Mouse (Mus musculus) v-Abl transformed pro-B cells (cell line): ENCODE measurements around the gene Neb.

Source experiments
- in situ Hi-C, 2 experiments: fragments of 400-800 bp; cut with MboI; formaldehyde crosslinking; loops; one replicate each; pipeline ENCODE4 v1.15.1; 2025; ENCODE audit not compliant: unreplicated experiment in 2 of 2

The Neb gene

DNA sequence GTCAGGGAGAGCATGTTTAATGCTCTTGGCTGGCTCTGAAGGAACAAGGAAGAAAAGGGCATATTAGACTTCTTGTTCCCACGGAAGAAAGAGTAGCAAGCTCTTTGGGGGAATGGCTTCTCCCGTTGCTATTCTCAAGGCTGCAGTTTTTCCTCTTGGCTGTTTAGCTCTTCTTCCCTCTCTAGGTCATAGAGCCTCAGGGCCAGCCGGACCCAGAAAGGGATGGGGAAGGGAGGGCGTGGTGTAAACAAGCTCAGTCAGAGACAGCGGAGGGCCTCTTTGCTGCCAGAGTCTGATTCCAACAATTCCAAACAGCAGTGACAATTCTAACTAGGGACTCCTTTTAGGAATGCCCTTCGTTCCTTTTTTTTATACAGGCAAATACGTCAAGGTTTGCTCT is 7.8 kb upstream of the Neb start:
- in situ Hi-C loops, result no loop called here

DNA sequence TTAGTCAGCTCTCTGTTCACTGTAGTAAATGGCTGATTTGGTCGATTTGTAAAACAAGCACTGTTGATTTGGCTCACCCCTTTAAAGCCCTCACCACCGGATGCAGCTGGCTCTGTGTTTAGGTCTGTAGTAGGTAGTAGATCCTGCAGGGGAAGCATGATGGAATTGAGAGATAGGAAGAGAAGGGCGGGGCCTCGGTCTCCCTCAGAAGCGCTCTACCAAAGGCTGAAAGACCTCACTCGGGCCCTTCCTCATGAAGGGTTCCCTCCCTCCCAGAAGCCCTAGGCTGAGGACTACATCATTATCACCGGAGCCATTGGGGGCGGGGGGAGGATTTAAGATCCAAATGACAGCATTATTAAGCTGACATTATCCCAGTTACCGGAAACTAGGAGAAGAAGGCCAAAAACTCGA is 581 bp upstream of the Neb start:
- in situ Hi-C loops, result no loop called here

- in situ Hi-C loops, result no loop called here
Measured at GRCm38 (mm10) chr2:52377706-52378447, 397 bp downstream of the Neb start.

GRCm38 (mm10) chr2:52374706-52375105 is 3.6 kb downstream of the Neb start:
- in situ Hi-C loops, result no loop called here

DNA sequence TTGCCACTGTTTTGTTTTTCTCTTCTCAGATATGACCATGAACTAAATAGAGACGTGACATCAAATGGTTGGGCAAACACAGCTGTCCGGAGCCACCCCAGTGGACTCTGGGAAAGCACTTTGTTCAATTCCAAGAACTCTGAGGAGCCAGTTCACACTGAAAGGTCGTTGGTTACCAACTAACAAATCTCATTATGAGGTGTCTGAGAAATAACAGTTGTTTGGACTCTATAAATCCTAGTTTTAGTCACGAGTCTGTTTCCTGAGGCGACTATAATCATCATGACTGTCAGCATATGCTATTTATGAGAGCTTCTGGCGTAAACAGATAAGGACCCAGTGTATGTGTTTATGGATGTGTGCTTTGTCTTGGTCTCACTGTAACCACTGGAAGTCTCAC is 5.8 kb downstream of the Neb start:
- in situ Hi-C loops, result no loop called here

GRCm38 (mm10) chr2:52372080-52372479 is 6.2 kb downstream of the Neb start:
- in situ Hi-C loops, result no loop called here

DNA sequence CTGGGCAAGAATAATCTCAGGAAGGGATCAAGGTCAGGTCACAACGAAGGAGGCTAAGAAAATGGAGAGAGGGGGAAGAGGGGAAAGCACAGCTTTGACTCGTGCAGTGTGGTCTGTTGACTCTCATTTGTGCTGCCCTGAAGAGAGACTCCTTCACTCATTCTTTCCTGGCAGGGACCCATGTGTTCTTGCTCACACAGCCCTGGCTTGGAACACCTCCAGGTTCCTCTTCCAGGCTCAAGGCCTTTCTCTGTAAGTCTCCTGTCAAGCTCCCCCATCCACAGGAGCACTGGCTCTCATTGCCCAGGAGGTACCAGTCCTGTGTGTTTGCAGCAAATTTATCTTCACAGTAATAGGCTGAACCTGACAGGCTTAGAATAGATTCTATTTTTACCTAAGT is 7.2 kb downstream of the Neb start:
- in situ Hi-C loops, result no loop called here

DNA sequence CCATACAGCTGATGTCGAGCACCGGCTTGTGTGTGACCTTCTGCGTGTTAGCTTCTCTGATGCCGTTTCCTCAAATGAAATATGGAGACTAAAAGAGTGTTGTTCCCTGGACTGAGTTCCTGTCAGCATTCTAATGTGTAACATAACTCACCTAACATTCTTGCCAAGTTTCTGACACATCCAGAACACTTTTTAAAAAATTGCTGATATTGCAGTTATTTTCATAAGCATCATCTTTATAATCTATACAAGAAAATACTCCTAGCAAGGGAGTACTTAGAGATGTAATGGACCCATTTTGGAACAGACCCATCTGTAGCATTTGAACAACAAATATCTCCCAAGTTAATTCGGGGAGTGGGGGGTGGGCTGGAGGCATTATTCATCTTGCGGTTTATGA is 8.7 kb downstream of the Neb start:
- in situ Hi-C loops, result no loop called here

GRCm38 (mm10) chr2:52367665-52368064 is 10.6 kb downstream of the Neb start:
- in situ Hi-C loops, result no loop called here

- in situ Hi-C loops, result no loop called here
Measured at GRCm38 (mm10) chr2:52367248-52367647, 11.0 kb downstream of the Neb start.

DNA sequence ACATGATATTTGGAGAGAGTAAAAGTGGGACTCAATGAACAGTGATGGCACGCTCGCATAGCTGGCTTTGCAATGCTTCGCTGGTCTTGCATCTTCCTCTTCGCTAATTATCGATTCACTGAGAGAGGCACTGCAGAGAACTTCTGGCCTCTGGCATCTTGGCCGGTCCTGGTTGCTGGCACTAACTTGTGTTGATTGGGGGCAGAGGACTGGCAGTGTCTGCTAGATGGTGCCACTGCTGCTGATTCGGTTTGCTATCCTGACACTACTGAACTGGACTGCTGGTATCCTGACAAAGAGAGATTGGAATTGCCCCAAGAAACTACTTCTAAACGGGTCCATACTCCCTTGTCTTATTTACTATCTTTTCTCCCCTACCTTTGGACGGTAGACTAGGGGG is 17.2 kb downstream of the Neb start:
- in situ Hi-C loops, result no loop called here

DNA sequence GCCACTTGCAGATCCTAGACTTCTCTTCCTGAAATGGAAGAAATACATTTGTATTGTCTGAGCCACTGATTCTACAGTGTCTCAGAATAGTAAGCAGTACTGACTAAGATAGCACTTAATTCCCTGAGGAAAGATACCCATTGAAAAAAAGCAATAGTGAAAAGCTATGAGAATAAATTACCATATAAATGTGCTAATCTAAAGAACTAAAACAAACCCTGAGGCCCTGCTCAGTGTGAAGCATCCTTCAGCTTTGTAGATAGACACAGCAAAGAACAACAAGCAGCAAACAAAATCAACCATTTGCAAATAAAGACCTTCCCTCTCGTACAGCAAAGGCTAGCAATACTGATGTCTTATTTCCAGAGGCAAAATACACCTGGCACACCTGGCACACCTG is 18.6 kb downstream of the Neb start:
- in situ Hi-C loops, result no loop called here

GRCm38 (mm10) chr2:52358156-52358555 is 20.1 kb downstream of the Neb start:
- in situ Hi-C loops, result no loop called here

GRCm38 (mm10) chr2:52351029-52351428 is 27.2 kb downstream of the Neb start:
- in situ Hi-C loops, result no loop called here

- in situ Hi-C loops, result no loop called here
Measured at GRCm38 (mm10) chr2:52340990-52341389, 37.3 kb downstream of the Neb start.

- in situ Hi-C loops, result no loop called here
Measured at GRCm38 (mm10) chr2:52335556-52335955, 42.7 kb downstream of the Neb start.

GRCm38 (mm10) chr2:52335087-52335486 is 43.2 kb downstream of the Neb start:
- in situ Hi-C loops, result no loop called here

DNA sequence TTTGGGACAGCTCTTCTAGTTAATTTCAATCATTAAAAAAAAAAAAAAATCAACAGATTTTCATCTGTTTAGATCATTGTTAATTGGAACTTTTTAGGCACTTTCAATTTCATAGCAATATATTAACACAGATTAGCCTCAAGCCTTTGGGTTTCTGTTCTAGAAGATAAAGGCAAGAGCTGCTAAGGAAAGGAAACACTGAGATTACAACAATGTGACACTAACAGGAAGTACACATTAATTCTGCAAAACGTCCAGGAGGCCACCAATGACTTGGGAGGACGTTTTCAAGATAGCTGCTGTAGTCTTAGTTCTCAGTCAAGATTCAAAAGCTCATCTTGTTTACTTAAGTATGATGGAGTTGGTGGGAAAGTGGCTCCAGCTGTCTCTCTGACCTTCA is 44.7 kb downstream of the Neb start:
- in situ Hi-C loops, result no loop called here

DNA sequence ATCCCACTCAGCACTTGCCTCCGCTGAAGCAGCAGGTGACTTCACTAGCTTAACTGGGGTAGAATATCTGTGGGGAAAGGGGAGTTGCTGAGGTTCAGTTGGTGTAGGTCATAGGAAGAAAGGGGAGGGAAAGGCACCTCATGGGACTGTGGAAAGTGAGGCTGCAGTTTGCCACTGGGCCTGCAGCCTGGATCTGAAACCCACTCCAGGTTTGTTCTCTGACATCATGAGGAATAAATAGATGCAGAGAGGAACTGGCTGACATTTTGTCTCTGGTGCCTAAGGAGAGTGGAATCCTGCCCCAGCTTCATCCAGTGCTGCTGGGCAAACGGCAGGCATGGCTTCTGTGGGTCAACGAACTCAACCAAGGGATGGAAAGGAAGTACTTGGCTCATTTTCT is 46.5 kb downstream of the Neb start:
- in situ Hi-C loops, result no loop called here

DNA sequence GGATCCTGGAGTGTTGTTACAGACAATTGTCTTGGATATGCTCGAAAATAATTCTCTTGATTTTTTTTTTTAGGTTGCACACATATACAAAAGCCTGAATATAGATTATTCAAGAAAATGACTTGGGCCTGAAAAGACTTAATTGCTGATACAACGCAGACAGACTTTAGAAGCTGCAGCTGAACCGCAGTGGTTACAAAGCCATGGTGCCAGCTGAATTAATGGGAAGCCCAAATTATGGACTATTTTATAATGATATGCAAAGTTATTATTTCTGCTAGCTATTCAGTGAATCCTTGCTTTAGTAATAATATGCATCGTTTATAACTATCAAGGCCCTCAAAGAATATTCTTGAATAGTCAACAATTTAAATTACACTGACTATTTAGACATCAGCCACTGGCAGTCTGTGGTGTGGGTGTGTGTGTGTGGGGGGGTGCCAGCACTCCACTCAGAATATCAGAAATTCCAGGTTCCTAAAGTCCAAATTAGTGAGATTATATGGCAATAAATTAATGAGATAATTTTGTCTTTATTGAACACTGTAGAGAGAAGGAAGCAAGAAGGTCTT is 50.9 kb downstream of the Neb start:
- in situ Hi-C loops, result no loop called here

DNA sequence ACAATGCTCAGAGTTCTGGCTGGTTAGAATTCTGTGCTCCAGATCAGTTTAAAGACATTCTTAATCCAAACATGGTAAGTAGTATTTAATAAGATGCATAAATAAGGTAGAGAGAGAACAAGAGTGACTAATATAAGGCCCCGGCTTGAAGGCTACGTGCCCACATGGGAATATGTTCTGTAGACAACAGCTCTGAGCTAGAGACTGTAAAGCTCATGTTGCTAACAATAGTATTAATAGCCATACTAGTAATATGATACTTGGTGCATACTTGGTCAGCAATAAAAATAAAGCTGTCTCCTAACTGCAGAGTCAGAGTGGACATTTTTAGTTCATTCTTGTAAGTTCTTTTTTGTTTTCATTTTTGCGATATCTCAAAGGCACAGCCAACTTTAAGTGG is 56.4 kb downstream of the Neb start:
- in situ Hi-C loops, result no loop called here

GRCm38 (mm10) chr2:52320175-52320574 is 58.1 kb downstream of the Neb start:
- in situ Hi-C loops, result no loop called here
